Mouse (Mus musculus): ENCODE data around the gene Neurod4.

DNA sequence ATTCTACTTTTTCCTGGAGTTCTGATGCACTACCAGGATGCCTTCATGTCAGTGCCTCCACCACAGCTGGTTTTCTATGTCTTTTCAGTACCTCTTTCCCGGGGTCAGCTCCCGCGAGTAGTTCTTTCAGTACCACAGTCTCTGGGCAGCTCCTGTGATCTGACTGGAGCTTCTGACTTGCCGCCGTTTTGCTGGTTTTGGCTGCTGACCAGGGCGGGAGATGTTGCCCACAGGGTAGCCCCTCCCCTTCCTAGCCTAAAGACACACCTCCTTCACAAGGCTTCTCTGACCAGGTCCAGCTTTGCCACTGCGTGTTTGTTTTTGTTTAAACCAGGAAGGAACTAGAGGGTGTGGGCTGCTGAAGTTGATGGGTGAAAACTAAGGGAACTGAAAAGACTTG, at the start of gene Neurod4:
- TF ChIP-seq GATA1 (IDR thresholded peaks at IDR 0.05; ENCODE audit: low read length) (no peak), TAL1 (IDR thresholded peaks at IDR 0.05; ENCODE audit: low read length) (no peak)

All from erythroblast, embryonic 14.5 days (primary cell).